Mouse (Mus musculus) embryonic fibroblast, embryonic 13.5 days (primary cell): ENCODE data around the gene Nav2.

Source experiments
- CTCF ChIP-seq: IDR thresholded peaks from 2 replicates; pipeline ENCODE4 v1.5.1; 2011; ENCODE audit warnings: mild to moderate bottlenecking, control low read depth, low read length, moderate library complexity, borderline replicate concordance; ENCODE audit not compliant: insufficient read depth
- POLR2A ChIP-seq: IDR thresholded peaks from 2 replicates; pipeline ENCODE4 v1.6.1; 2011; ENCODE audit warnings: low read depth, mild to moderate bottlenecking, control low read depth, low read length, moderate library complexity

- TF ChIP-seq CTCF: no peak
- TF ChIP-seq POLR2A: no peak
Observed at GRCm38 (mm10) chr7:49192061-49192695, 283.7 kb downstream of the Nav2 start.
